Mouse (Mus musculus): ENCODE measurements at regions not wholly inside any gene's neighbourhood (a gene's known extent, or its start where the extent isn't known, plus 50 kb on each side); places are given as distances from the start of the nearest gene placed in this dataset.
A peak's percentile ranks its signal among the peaks of the same experiment; 100 is the strongest.
"Not testable (repeated sequence)": the region's sequence is repeated elsewhere in the genome, so short reads cannot be mapped to it uniquely, and the experiment has no call there.

- no peak for DNase-seq
Measured at GRCm38 (mm10) chr2:171985813-171986572, 57.3 kb downstream of the Cbln4 start.

GRCm38 (mm10) chr2:171969311-171969905 lies 73.9 kb downstream of the Cbln4 start:
- no peak for DNase-seq

- DNase-seq: no peak
Measured at GRCm38 (mm10) chr2:171946569-171947250, 96.6 kb downstream of the Cbln4 start.

- DNase-seq: no peak
Measured at GRCm38 (mm10) chr2:171942671-171943070, 100.6 kb downstream of the Cbln4 start.

GRCm38 (mm10) chr2:171935646-171936325 lies 107.5 kb downstream of the Cbln4 start:
- DNase-seq: no peak

GRCm38 (mm10) chr2:171920960-171921359 lies 122.3 kb downstream of the Cbln4 start:
- DNase-seq: no peak

GRCm38 (mm10) chr2:171887306-171887705 lies 156.0 kb downstream of the Cbln4 start:
- DNase-seq: no peak

- not testable (repeated sequence) for DNase-seq
Measured at GRCm38 (mm10) chr2:171879238-171879960, 163.9 kb downstream of the Cbln4 start.

- DNase-seq: no peak
Measured at GRCm38 (mm10) chr2:171867550-171867949, 175.7 kb downstream of the Cbln4 start.

GRCm38 (mm10) chr2:171864376-171864965 lies 178.8 kb downstream of the Cbln4 start:
- no peak for DNase-seq

GRCm38 (mm10) chr2:171862626-171863025 lies 180.6 kb downstream of the Cbln4 start:
- DNase-seq: no peak

- no peak for DNase-seq
Measured at GRCm38 (mm10) chr2:171858894-171859293, 184.4 kb downstream of the Cbln4 start.

GRCm38 (mm10) chr2:171856491-171856890 lies 186.8 kb downstream of the Cbln4 start:
- DNase-seq: no peak

- DNase-seq: peak; percentile 22
Measured at GRCm38 (mm10) chr2:171846826-171847492, 196.3 kb downstream of the Cbln4 start.

GRCm38 (mm10) chr2:171840058-171840713 lies 203.1 kb downstream of the Cbln4 start:
- DNase-seq: no peak

GRCm38 (mm10) chr2:171822156-171822555 lies 221.1 kb downstream of the Cbln4 start:
- DNase-seq: no peak

GRCm38 (mm10) chr2:171818504-171818903 lies 224.8 kb downstream of the Cbln4 start:
- DNase-seq: no peak

- DNase-seq: no peak
Measured at GRCm38 (mm10) chr2:171816685-171817419, 226.4 kb downstream of the Cbln4 start.

- no peak for DNase-seq
Measured at GRCm38 (mm10) chr2:171812701-171813100, 230.6 kb downstream of the Cbln4 start.

GRCm38 (mm10) chr2:171805376-171805775 lies 237.9 kb downstream of the Cbln4 start:
- no peak for DNase-seq
